Mouse (Mus musculus): ENCODE data around the gene Chst1. TPM values are rescaled to one million over a fixed set of nuclear protein-coding genes. Genes with fewer than 3 reads are reported as not detected.

Chst1 gene
- total RNA-seq, 2 experiments from 2014 or later, result 0.17 TPM; not detected in 1

DNA sequence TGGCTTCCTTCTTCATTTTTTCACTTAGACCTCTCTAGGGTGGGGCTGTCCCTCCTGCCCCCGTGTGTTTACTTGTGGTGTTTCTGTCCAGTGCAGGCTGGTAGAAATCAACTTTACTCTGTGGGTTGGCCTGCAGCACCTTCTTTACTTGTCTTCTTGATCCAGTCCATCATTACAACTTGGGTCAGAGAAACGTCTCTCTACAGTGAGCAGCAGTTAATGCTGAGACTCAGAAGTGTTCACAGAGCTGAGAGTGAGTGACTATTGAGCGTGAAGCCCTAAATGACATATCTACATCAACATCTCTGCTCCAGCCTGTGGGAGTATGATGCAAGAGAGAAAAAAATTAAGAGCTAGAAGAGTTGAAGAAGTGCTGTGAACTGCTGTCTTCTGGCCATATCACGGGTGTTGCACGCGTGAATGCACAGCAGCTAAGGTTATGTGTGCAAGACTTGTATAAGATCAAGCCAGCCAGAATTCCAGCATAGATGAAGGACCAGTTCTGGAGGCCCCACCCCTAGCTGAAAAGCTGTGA lies 63.1 kb downstream of the Chst1 start:
- ATAC-seq (replicated peaks; ENCODE audit: low FRiP score, poor library complexity, severe bottlenecking), result no peak

Other genes with a start within 250 kb of the Chst1 start
- 0.38 and 2.3 TPM in 2 replicates for gene Pex16, start 225.0 kb upstream of the Chst1 start, total RNA-seq (2015; ENCODE audit: low replicate concordance)
- 3.7 and 6.6 TPM in 2 replicates for gene Pex16, start 225.0 kb upstream of the Chst1 start, total RNA-seq (2017; ENCODE audit: low replicate concordance)
- gene Large2, start 224.8 kb upstream of the Chst1 start, total RNA-seq (2015; ENCODE audit: low replicate concordance), result 4.2 TPM in 1 of 2 replicates, not detected in the other
- gene Large2, start 224.8 kb upstream of the Chst1 start, total RNA-seq (2017; ENCODE audit: low replicate concordance), result not detected in 2 replicates
- not detected in 2 replicates for gene 1700029I15Rik, start 217.2 kb upstream of the Chst1 start, total RNA-seq (2015; ENCODE audit: low replicate concordance)
- 0.70 and 4.0 TPM in 2 replicates for gene 1700029I15Rik, start 217.2 kb upstream of the Chst1 start, total RNA-seq (2017; ENCODE audit: low replicate concordance)
- gene Mapk8ip1, start 198.4 kb upstream of the Chst1 start, total RNA-seq (2015; ENCODE audit: low replicate concordance), result not detected in 2 replicates
- not detected in 2 replicates for gene Mapk8ip1, start 198.4 kb upstream of the Chst1 start, total RNA-seq (2017; ENCODE audit: low replicate concordance)
- gene Cry2, start 165.7 kb upstream of the Chst1 start, total RNA-seq (2015; ENCODE audit: low replicate concordance), result 0.19 and 0.63 TPM in 2 replicates
- gene Cry2, start 165.7 kb upstream of the Chst1 start, total RNA-seq (2017; ENCODE audit: low replicate concordance), result 1.3 and 1.5 TPM in 2 replicates
- gene Slc35c1, start 139.2 kb upstream of the Chst1 start, total RNA-seq (2015; ENCODE audit: low replicate concordance), result 16.5 and 18.3 TPM in 2 replicates
- gene Slc35c1, start 139.2 kb upstream of the Chst1 start, total RNA-seq (2017; ENCODE audit: low replicate concordance), result 3.1 and 7.1 TPM in 2 replicates

Measured in erythroblast, adult 5-6 weeks (primary cell).